ENCODE assay signal across 8 mouse cellular contexts in the genomic region with DNA sequence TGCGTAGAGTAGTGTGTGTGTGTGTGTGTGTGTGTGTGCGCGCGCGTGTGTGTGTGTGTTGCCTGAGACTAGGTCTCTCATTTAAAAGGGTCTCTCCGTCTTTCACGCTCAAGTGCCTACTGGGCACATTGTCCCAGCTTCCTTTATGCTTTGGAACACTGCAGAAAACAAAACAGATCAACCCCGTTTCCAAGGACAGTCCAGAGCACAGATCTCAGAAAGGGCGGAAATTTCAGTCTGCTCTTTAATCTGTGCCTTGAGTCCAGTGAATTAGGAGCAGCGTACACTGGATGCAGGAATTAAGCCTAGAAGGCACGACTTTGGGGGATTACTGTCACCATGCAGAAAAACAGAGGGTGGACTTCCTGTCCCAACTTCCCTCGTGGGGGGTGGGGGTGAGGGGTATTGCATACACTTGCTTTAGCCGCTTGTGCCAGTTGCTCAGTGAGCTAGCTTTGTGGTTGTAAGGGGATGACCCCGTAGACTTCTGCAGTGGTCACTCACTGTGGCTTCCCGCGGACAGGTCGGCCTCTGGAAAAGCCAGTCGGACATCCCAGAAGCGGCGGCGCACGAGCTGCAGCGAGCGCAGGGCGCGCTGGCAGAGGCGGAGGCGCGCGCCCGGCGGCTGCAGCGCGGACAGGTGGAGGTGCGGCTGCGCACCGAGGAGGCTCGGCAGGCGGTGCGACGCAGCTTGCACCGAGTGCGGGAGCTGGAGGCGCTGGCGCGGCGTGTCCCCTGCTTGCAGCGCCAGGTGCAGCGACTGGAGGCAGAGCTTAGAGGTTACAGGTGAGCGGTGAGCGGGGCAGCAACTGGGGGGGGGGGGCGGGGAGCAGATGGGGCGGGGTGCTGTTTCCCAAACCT. TPM values are rescaled to one million over a fixed set of nuclear protein-coding genes. Genes with fewer than 3 reads are reported as not detected.
DNase-seq lines count a peak whose midpoint lies in the region; ATAC-seq and TF ChIP-seq lines count a peak whose summit lies in the region.

No protein-coding gene starts in this region.

- H3K27me3 ChIP-seq in thymus, adult 2 months (ENCODE audit: control insufficient read depth, insufficient read depth, low read length): peaks cover 19% of the 10 kb centered on the region; the same call in 1 of the 2 replicates
- peaks cover 27% of the 10 kb centered on the region for H3K27me3 ChIP-seq in kidney, postnatal 0 days (ENCODE audit: insufficient read depth, low read length)
- peaks cover 3% of the 10 kb centered on the region; the same call in 1 of the 2 replicates for H3K27me3 ChIP-seq in midbrain, postnatal 0 days (ENCODE audit: insufficient read depth, low read length)

- WGBS in thymus, adult 2 months: 6% methylated on average over 53 of the region's 53 CpGs
- 3% methylated on average over 50 of the region's 53 CpGs for WGBS in kidney, postnatal 0 days
- 3% methylated on average over 49 of the region's 53 CpGs for WGBS in midbrain, postnatal 0 days

- ATAC-seq in kidney, postnatal 0 days (replicated peaks; ENCODE audit: low FRiP score, low read depth): no peak
- peak; percentile 54 for ATAC-seq in midbrain, postnatal 0 days (ENCODE audit: low FRiP score)

- no peak for TF ChIP-seq POLR2A in thymus, adult 2 months (IDR thresholded peaks at IDR 0.05; ENCODE audit: control insufficient read depth, extremely low read depth, insufficient read depth, low read length, poor library complexity)

- H3K4me1 ChIP-seq in thymus, adult 2 months (replicated peaks; ENCODE audit: control insufficient read depth, insufficient read depth, low read length): peaks cover 5% of the 10 kb centered on the region; the same call in 1 of the 2 replicates
- H3K4me1 ChIP-seq in kidney, postnatal 0 days (replicated peaks; ENCODE audit: insufficient read depth, low read length): peaks cover 9% of the 10 kb centered on the region
- peaks cover 8% of the 10 kb centered on the region; the same call in 1 of the 2 replicates for H3K4me1 ChIP-seq in midbrain, postnatal 0 days (ENCODE audit: insufficient read depth, low read length)

- TF ChIP-seq CTCF in gastrocnemius, adult 2 months (IDR thresholded peaks at IDR 0.05): no peak
- TF ChIP-seq CTCF in thymus, adult 2 months (IDR thresholded peaks at IDR 0.05; ENCODE audit: borderline replicate concordance, control insufficient read depth, extremely low read depth, insufficient read depth, low read length, poor library complexity): no peak
- no peak for TF ChIP-seq CTCF in kidney, postnatal 0 days (IDR thresholded peaks at IDR 0.05; ENCODE audit: low read depth)
- no peak for TF ChIP-seq CTCF in midbrain, postnatal 0 days (IDR thresholded peaks at IDR 0.05)

- peak overlapping the region; percentile 98 for H3K4me2 ChIP-seq in kidney, postnatal 0 days (ENCODE audit: low read length)
- H3K4me2 ChIP-seq in midbrain, postnatal 0 days (ENCODE audit: low read depth, low read length, poor library complexity, severe bottlenecking): peak overlapping the region; percentile 95

- peak overlapping the region; percentile 72 for H3K4me3 ChIP-seq in gastrocnemius, adult 2 months
- H3K4me3 ChIP-seq in thymus, adult 2 months (ENCODE audit: control insufficient read depth, insufficient read depth, low read length): 0 out of 2 replicates have a peak overlapping the region, but pooled peaks have one; percentile 2
- peak overlapping the region; percentile 37 for H3K4me3 ChIP-seq in kidney, postnatal 0 days (replicated peaks; ENCODE audit: low read depth, low read length)
- H3K4me3 ChIP-seq in midbrain, postnatal 0 days (ENCODE audit: low read depth, low read length): peak overlapping the region; percentile 53

- intact Hi-C loops in gastrocnemius, adult 2 months (cut with DNase I): no loop called here
- intact Hi-C loops in gastrocnemius, postnatal 36 days (cut with DNase I): no loop called here

- H3K9ac ChIP-seq in kidney, postnatal 0 days (ENCODE audit: low read depth, low read length): peak overlapping the region; percentile 40; the same call in 1 of the 2 replicates
- H3K9ac ChIP-seq in midbrain, postnatal 0 days (replicated peaks; ENCODE audit: low read length, poor library complexity, severe bottlenecking): 0 out of 2 replicates have a peak overlapping the region, but pooled peaks have one; percentile 33

- no peaks in the 10 kb centered on the region for H3K36me3 ChIP-seq in thymus, adult 2 months (ENCODE audit: control insufficient read depth, insufficient read depth, low read length)
- H3K36me3 ChIP-seq in kidney, postnatal 0 days (ENCODE audit: insufficient read depth, low read length): no peaks in the 10 kb centered on the region
- H3K36me3 ChIP-seq in midbrain, postnatal 0 days (ENCODE audit: insufficient read depth, low read length): no peaks in the 10 kb centered on the region

- no peak for DNase-seq in gastrocnemius, adult 2 months
- DNase-seq in gastrocnemius, postnatal 25 days: no peak
- DNase-seq in thymus, adult 2 months: no peak
- DNase-seq in thymus, adult 18-20 months: no peak
- peak; percentile 44 for DNase-seq in kidney, postnatal 0 days (ENCODE audit: low spot score)
- peak; percentile 56 for DNase-seq in midbrain, postnatal 0 days (ENCODE audit: low spot score)
- DNase-seq in gastrocnemius, postnatal 36 days: no peak
- no peak for DNase-seq in frontal cortex, postnatal 25 days (ENCODE audit: low spot score in 2 of 2)

- no peaks in the 10 kb centered on the region for H3K9me3 ChIP-seq in kidney, postnatal 0 days (replicated peaks; ENCODE audit: low read length)
- no peaks in the 10 kb centered on the region for H3K9me3 ChIP-seq in midbrain, postnatal 0 days (ENCODE audit: low read length)

- no peak overlapping the region for H3K27ac ChIP-seq in gastrocnemius, adult 2 months
- no peak overlapping the region for H3K27ac ChIP-seq in thymus, adult 2 months (ENCODE audit: control insufficient read depth, insufficient read depth, low read length)
- H3K27ac ChIP-seq in kidney, postnatal 0 days: no peak overlapping the region
- H3K27ac ChIP-seq in midbrain, postnatal 0 days (ENCODE audit: low read depth, low read length): no peak overlapping the region

RNA-seq across cellular contexts. Expression of gene Efcc1, which starts 1.7 kb away (rescaled TPM):
- under 1 TPM; 0.70 to 0.82 TPM for total RNA-seq in gastrocnemius, adult 2 months (2021)
- total RNA-seq in gastrocnemius, postnatal 25 days (2021): 1 to 10 TPM; 1.0 to 1.2 TPM
- polyA plus RNA-seq in thymus, adult 2 months (2012; rRNA removed): 0.17 and 0.55 TPM in 2 replicates
- 1.7 and 2.0 TPM in 2 replicates for polyA plus RNA-seq in kidney, postnatal 0 days (2015; fragmentation: Nextera tagmentation; extraction: Ambion mirVana)
- total RNA-seq in midbrain, postnatal 0 days (2014; rRNA removed): 6.6 and 15.8 TPM in 2 replicates
- 8.7 and 11.2 TPM in 2 replicates for polyA plus RNA-seq in midbrain, postnatal 0 days (2015; fragmentation: Nextera tagmentation; extraction: Ambion mirVana)
- under 1 TPM; 0.81 to 0.84 TPM for total RNA-seq in gastrocnemius, postnatal 36 days (2021)

RNA-seq across cellular contexts. Expression of gene Gp9, which starts 45.5 kb away (rescaled TPM):
- total RNA-seq in gastrocnemius, adult 2 months (2021): not detected
- not detected for total RNA-seq in gastrocnemius, postnatal 25 days (2021)
- 1.2 and 2.6 TPM in 2 replicates for polyA plus RNA-seq in thymus, adult 2 months (2012; rRNA removed)
- 0.42 and 0.66 TPM in 2 replicates for polyA plus RNA-seq in kidney, postnatal 0 days (2015; fragmentation: Nextera tagmentation; extraction: Ambion mirVana)
- 1.7 TPM in 1 of 2 replicates, not detected in the other for total RNA-seq in midbrain, postnatal 0 days (2014; rRNA removed)
- polyA plus RNA-seq in midbrain, postnatal 0 days (2015; fragmentation: Nextera tagmentation; extraction: Ambion mirVana): not detected in 2 replicates
- not detected for total RNA-seq in gastrocnemius, postnatal 36 days (2021)

Comparison
In these comparisons a context has a peak if more than half of its experiments do, and no peak if none do; other contexts are left out.
1. DNase-seq: peak in kidney, postnatal 0 days (single experiment) and midbrain, postnatal 0 days (single experiment); none in gastrocnemius, adult 2 months (single experiment), gastrocnemius, postnatal 25 days (single experiment), thymus, adult 2 months (single experiment), thymus, adult 18-20 months (0 of 2), gastrocnemius, postnatal 36 days (0 of 2) and frontal cortex, postnatal 25 days (0 of 2).
2. H3K4me3 ChIP-seq: peak in every context shown above with its lines; median percentile 72 in gastrocnemius, adult 2 months; 53 in midbrain, postnatal 0 days; 37 in kidney, postnatal 0 days; 2 in thymus, adult 2 months.